Mouse (Mus musculus) liver, embryonic 16.5 days (tissue): Measurements from ENCODE around the gene Ubl7. TPM values are rescaled to one million over a fixed set of nuclear protein-coding genes. Genes with fewer than 3 reads are reported as not detected.
A peak's percentile ranks its signal among the peaks of the same experiment; 100 is the strongest.

Source experiments
- ATAC-seq: fragments of 200-750 bp; cut with Nextera tagmentation; 2 replicates; pipeline ENCODE4 v1.8.0; 2017; ENCODE audit warnings: low read depth, mild to moderate bottlenecking, moderate number of reproducible peaks, moderate library complexity
- H3K27ac ChIP-seq: fragments of 300-500 bp; sonication (generic); 2 replicates; pipeline ENCODE4 v1.5.1; 2014; ENCODE audit warnings: mild to moderate bottlenecking, low read length
- H3K27me3 ChIP-seq: fragments of 300-500 bp; sonication (generic); 2 replicates; pipeline ENCODE4 v1.6.1; 2014; ENCODE audit warnings: low read depth, low read length, mixed read lengths; ENCODE audit not compliant: control insufficient read depth, insufficient read depth
- H3K36me3 ChIP-seq: fragments of 300-500 bp; sonication (generic); 2 replicates; pipeline ENCODE4 v1.6.1; 2014; ENCODE audit warnings: mild to moderate bottlenecking; ENCODE audit not compliant: control insufficient read depth, insufficient read depth
- H3K4me1 ChIP-seq: fragments of 300-500 bp; sonication (generic); 2 replicates; pipeline ENCODE4 v1.6.1; 2014; ENCODE audit warnings: low read depth, low read length, mixed read lengths; ENCODE audit not compliant: control insufficient read depth
- H3K4me2 ChIP-seq: fragments of 300-500 bp; sonication (generic); 2 replicates; pipeline ENCODE4 v1.6.1; 2014; ENCODE audit warnings: low read depth, low read length, mixed read lengths
- H3K4me3 ChIP-seq: fragments of 300-500 bp; sonication (generic); 2 replicates; pipeline ENCODE4 v1.5.1; 2014; ENCODE audit warnings: low read depth, mild to moderate bottlenecking, low read length
- H3K9ac ChIP-seq: fragments of 300-500 bp; sonication (generic); 2 replicates; pipeline ENCODE4 v1.6.1; 2014; ENCODE audit warnings: low read depth, low read length
- H3K9me3 ChIP-seq: fragments of 300-500 bp; sonication (generic); replicated peaks from 2 replicates; pipeline ENCODE4 v1.6.1; 2016; ENCODE audit warnings: low read length; ENCODE audit not compliant: control insufficient read depth
- WGBS: fragments of 180-500 bp; shearing (Covaris S2); extraction: QIAGEN DNeasy Blood & Tissue Kit; methylation state at CpG from one replicate; pipeline ENCODE4 v1.1.7; 2014; ENCODE audit not compliant: insufficient replicate concordance; 5-methylcytosine and 5-hydroxymethylcytosine counted together
- polyA plus RNA-seq: library from polyadenylated mRNA; unstranded; fragments of >200 nt; fragmentation: Nextera tagmentation; extraction: Ambion mirVana; gene quantifications from 2 replicates; pipeline ENCODE4 v1.2.1, GENCODE M21; 2015

The Ubl7 gene
- polyA plus RNA-seq, 1 experiment from 2014 or later, result 50.5 TPM

- H3K27ac ChIP-seq, result no peak overlapping the region
- ATAC-seq, result no peak
- no peaks in the 10 kb centered on the region for H3K9me3 ChIP-seq
- H3K9ac ChIP-seq, result no peak overlapping the region
- peaks cover 5% of the 10 kb centered on the region for H3K27me3 ChIP-seq
- H3K36me3 ChIP-seq, result no peaks in the 10 kb centered on the region
- 48% methylated on average over 3 of the region's 3 CpGs for WGBS
- no peaks in the 10 kb centered on the region; the same call in 1 of the 2 replicates for H3K4me1 ChIP-seq
- no peak overlapping the region for H3K4me2 ChIP-seq
- H3K4me3 ChIP-seq, result no peak overlapping the region
These were observed 21.5 kb downstream of the Ubl7 start for GRCm38 (mm10) chr9:57932253-57932652.

GRCm38 (mm10) chr9:57932831-57933602 lies 22.2 kb downstream of the Ubl7 start:
- H3K9me3 ChIP-seq, result no peaks in the 10 kb centered on the region
- H3K4me3 ChIP-seq, result no peak overlapping the region
- H3K4me1 ChIP-seq, result no peaks in the 10 kb centered on the region; the same call in 1 of the 2 replicates
- no peaks in the 10 kb centered on the region for H3K36me3 ChIP-seq
- H3K27me3 ChIP-seq, result peaks cover 12% of the 10 kb centered on the region
- H3K9ac ChIP-seq, result no peak overlapping the region
- H3K4me2 ChIP-seq, result no peak overlapping the region
- no peak for ATAC-seq
- H3K27ac ChIP-seq, result no peak overlapping the region
- 50% methylated on average over 6 of the region's 6 CpGs for WGBS

GRCm38 (mm10) chr9:57935683-57936437 lies 25.1 kb downstream of the Ubl7 start:
- Histone ChIP-seq H3K4me2 (no peak overlapping the region), H3K9ac (no peak overlapping the region), H3K27ac (no peak overlapping the region), H3K4me3 (no peak overlapping the region), H3K4me1 (peaks cover 2% of the 10 kb centered on the region), H3K36me3 (no peaks in the 10 kb centered on the region), H3K9me3 (no peaks in the 10 kb centered on the region), H3K27me3 (peaks cover 40% of the 10 kb centered on the region)
- no peak for ATAC-seq
- WGBS, result 21% methylated on average over 6 of the region's 6 CpGs

GRCm38 (mm10) chr9:57937171-57937570 lies 26.4 kb downstream of the Ubl7 start:
- Histone ChIP-seq H3K27me3 (peaks cover 53% of the 10 kb centered on the region), H3K9ac (no peak overlapping the region), H3K36me3 (no peaks in the 10 kb centered on the region), H3K4me1 (peaks cover 2% of the 10 kb centered on the region), H3K4me3 (no peak overlapping the region), H3K27ac (no peak overlapping the region), H3K4me2 (no peak overlapping the region), H3K9me3 (no peaks in the 10 kb centered on the region)
- ATAC-seq, result no peak
- WGBS, result 59% methylated on average over 4 of the region's 4 CpGs

- ATAC-seq, result no peak
- peaks cover 58% of the 10 kb centered on the region for H3K27me3 ChIP-seq
- no peak overlapping the region for H3K4me2 ChIP-seq
- WGBS, result 48% methylated on average over 6 of the region's 6 CpGs
- no peak overlapping the region for H3K4me3 ChIP-seq
- no peaks in the 10 kb centered on the region for H3K9me3 ChIP-seq
- no peak overlapping the region for H3K9ac ChIP-seq
- no peak overlapping the region for H3K27ac ChIP-seq
- no peaks in the 10 kb centered on the region for H3K36me3 ChIP-seq
- H3K4me1 ChIP-seq, result peaks cover 2% of the 10 kb centered on the region
These were observed 26.9 kb downstream of the Ubl7 start for GRCm38 (mm10) chr9:57937651-57938050.

- Histone ChIP-seq H3K4me2 (no peak overlapping the region), H3K4me1 (peaks cover 2% of the 10 kb centered on the region), H3K27ac (no peak overlapping the region), H3K9ac (no peak overlapping the region), H3K4me3 (no peak overlapping the region), H3K27me3 (peaks cover 65% of the 10 kb centered on the region), H3K36me3 (no peaks in the 10 kb centered on the region), H3K9me3 (no peaks in the 10 kb centered on the region)
- WGBS, result 48% methylated on average over 5 of the region's 5 CpGs
- no peak for ATAC-seq
These were observed 27.7 kb downstream of the Ubl7 start for GRCm38 (mm10) chr9:57938225-57939055.

- H3K4me1 ChIP-seq, result peaks cover 2% of the 10 kb centered on the region
- WGBS, result 3% methylated on average over 53 of the region's 60 CpGs
- H3K9me3 ChIP-seq, result no peaks in the 10 kb centered on the region
- H3K27ac ChIP-seq, result no peak within 1 kb of the TSS
- H3K4me2 ChIP-seq, result peak within 1 kb of the TSS; percentile 78
- ATAC-seq, result peak; percentile 43; the same call in 1 of the 2 replicates
- no peaks in the 10 kb centered on the region for H3K36me3 ChIP-seq
- H3K9ac ChIP-seq, result 0 out of 2 replicates have a peak within 1 kb of the TSS, but pooled peaks have one; percentile 20
- peak within 1 kb of the TSS; percentile 64 for H3K4me3 ChIP-seq
- peaks cover 68% of the 10 kb centered on the region for H3K27me3 ChIP-seq
These were observed 28.9 kb downstream of the Ubl7 start, which contains the start of gene Sema7a for GRCm38 (mm10) chr9:57939431-57940348. TSS of gene Sema7a (plus strand) at chr9:57940112.

- H3K9me3 ChIP-seq, result no peaks in the 10 kb centered on the region
- H3K27me3 ChIP-seq, result peaks cover 68% of the 10 kb centered on the region
- H3K4me2 ChIP-seq, result peak overlapping the region; percentile 78
- ATAC-seq, result no peak; the same call in 1 of the 2 replicates
- H3K4me3 ChIP-seq, result peak overlapping the region; percentile 64
- peaks cover 2% of the 10 kb centered on the region for H3K4me1 ChIP-seq
- 0 out of 2 replicates have a peak overlapping the region, but pooled peaks have one; percentile 20 for H3K9ac ChIP-seq
- no peaks in the 10 kb centered on the region for H3K36me3 ChIP-seq
- WGBS, result under 1% methylated on average over 42 of the region's 44 CpGs
- H3K27ac ChIP-seq, result no peak overlapping the region
These were observed 29.6 kb downstream of the Ubl7 start for GRCm38 (mm10) chr9:57940349-57940794.
